22 mouse cellular contexts compared by ENCODE assay signal in genomic region chr5:114661029-114661428, GRCm38 (mm10). TPM values are rescaled to one million over a fixed set of nuclear protein-coding genes. Genes with fewer than 3 reads are reported as not detected.
DNase-seq lines count a peak whose midpoint lies in the region; ATAC-seq and TF ChIP-seq lines count a peak whose summit lies in the region.
"Had no signal": no experiment of that assay in that cellular context is flagged by ENCODE, and none has a peak within 500 bp of the region (broad histone marks: within the 10 kb centered on the region; RNA-seq: fewer than 3 reads in every experiment).

No protein-coding gene starts in this region.

- H3K27ac ChIP-seq in CH12.LX (ENCODE audit: insufficient read depth, low read depth): no peak overlapping the region
- H3K27ac ChIP-seq in stomach, postnatal 0 days (replicated peaks): no peak overlapping the region
- no peak overlapping the region for H3K27ac ChIP-seq in intestine, embryonic 15.5 days
- H3K27ac ChIP-seq: hindbrain, embryonic 10.5 days; hindbrain, postnatal 0 days; limb, embryonic 10.5 days; liver, embryonic 14.5 days; midbrain, embryonic 10.5 days had no signal

- peaks cover 15% of the 10 kb centered on the region for H3K9me3 ChIP-seq in CH12.LX (replicated peaks; ENCODE audit: low read length)
- H3K9me3 ChIP-seq in stomach, postnatal 0 days (ENCODE audit: control insufficient read depth, low read length): no peaks in the 10 kb centered on the region
- no peaks in the 10 kb centered on the region for H3K9me3 ChIP-seq in intestine, embryonic 15.5 days
- H3K9me3 ChIP-seq: G1E; hindbrain, embryonic 10.5 days; limb, embryonic 10.5 days; midbrain, embryonic 10.5 days had no signal

- dilution Hi-C loops in CH12.LX (cut with MboI; ENCODE audit: extremely low pct_ligation_motif_present, extremely low pct_unique_long_range_greater_than_20kb, low sequenced_read_pairs): no loop called here

- no peak overlapping the region for H3K4me2 ChIP-seq in CH12.LX (ENCODE audit: insufficient read depth, low read depth, poor library complexity, severe bottlenecking)
- no peak overlapping the region for H3K4me2 ChIP-seq in stomach, postnatal 0 days (replicated peaks; ENCODE audit: low read depth)
- H3K4me2 ChIP-seq in intestine, embryonic 15.5 days (replicated peaks): no peak overlapping the region

- DNase-seq in 416B (ENCODE audit: low read depth) (peak; percentile 73), CH12.LX (ENCODE audit: extremely low read depth) (peak; percentile 60)
- no peak for DNase-seq in stomach, postnatal 0 days (ENCODE audit: low spot score)
- no peak for DNase-seq in heart, adult 11 months
- DNase-seq: adrenal gland, postnatal 36 days; cerebellum, postnatal 10 days; forebrain, postnatal 0 days; heart, adult 18-20 months; kidney, adult 11 months; lung, postnatal 14 days; retina, postnatal 1 day; thymus, postnatal 14 days had no signal

- in situ Hi-C loops in CH12.LX (cut with MboI; ENCODE audit: low pct_ligation_motif_present, low pct_unique_long_range_greater_than_20kb, low sequenced_read_pairs): loop anchor here (5.0 kb wide), 1 partner anchor 34 kb away; no protein-coding TSS in a partner anchor

- no peak for TF ChIP-seq CTCF in CH12.LX (conservative IDR thresholded peaks at IDR 0.05 in 1 of 2, IDR thresholded peaks at IDR 0.05 in 1 of 2; ENCODE audit: low read depth in 2 of 2, low read length in 2 of 2)
- no peak for TF ChIP-seq CTCF in stomach, postnatal 0 days (IDR thresholded peaks at IDR 0.05; ENCODE audit: low read depth)

- H3K27me3 ChIP-seq in CH12.LX (replicated peaks): no peaks in the 10 kb centered on the region
- no peaks in the 10 kb centered on the region; the same call in 1 of the 2 replicates for H3K27me3 ChIP-seq in stomach, postnatal 0 days (ENCODE audit: control insufficient read depth, insufficient read depth, low read length)
- H3K27me3 ChIP-seq in intestine, embryonic 15.5 days (replicated peaks): peaks cover 30% of the 10 kb centered on the region

- no peak overlapping the region for H3K4me3 ChIP-seq in CH12.LX (replicated peaks in 1 of 3; ENCODE audit: low read depth in 2 of 3, low read length in 2 of 3, poor library complexity in 1 of 3)
- no peak overlapping the region for H3K4me3 ChIP-seq in stomach, postnatal 0 days (ENCODE audit: low read depth, low read length)
- H3K4me3 ChIP-seq in intestine, embryonic 15.5 days (replicated peaks): no peak overlapping the region
- H3K4me3 ChIP-seq: hindbrain, embryonic 10.5 days; limb, embryonic 10.5 days; midbrain, embryonic 10.5 days had no signal

- 60% methylated on average over 6 of the region's 6 CpGs for WGBS in stomach, postnatal 0 days
- 61% methylated on average over 6 of the region's 6 CpGs for WGBS in intestine, embryonic 15.5 days

- no peaks in the 10 kb centered on the region for H3K79me2 ChIP-seq in CH12.LX (replicated peaks; ENCODE audit: control insufficient read depth, extremely low read depth, insufficient read depth, poor library complexity, severe bottlenecking)

- TF ChIP-seq EP300 in CH12.LX (IDR thresholded peaks at IDR 0.05; ENCODE audit: low read length): peak; percentile 68
- TF ChIP-seq EP300 in stomach, postnatal 0 days (optimal IDR thresholded peaks at IDR 0.05): no peak

- TF ChIP-seq RAD21 in CH12.LX (IDR thresholded peaks at IDR 0.05; ENCODE audit: low read depth, low read length): no peak

- H3K9ac ChIP-seq in CH12.LX (ENCODE audit: insufficient read depth, low read depth): no peak overlapping the region
- H3K9ac ChIP-seq in stomach, postnatal 0 days (ENCODE audit: low read length): no peak overlapping the region
- H3K9ac ChIP-seq in intestine, embryonic 15.5 days: no peak overlapping the region
- H3K9ac ChIP-seq: forebrain, postnatal 0 days; liver, embryonic 14.5 days had no signal

- H3K36me3 ChIP-seq in CH12.LX (replicated peaks in 1 of 2; ENCODE audit: control insufficient read depth in 1 of 2, insufficient read depth in 1 of 2, low read length in 1 of 2): peaks cover 0 to 4% of the 10 kb centered on the region in 2 experiments
- H3K36me3 ChIP-seq in stomach, postnatal 0 days (ENCODE audit: control insufficient read depth, insufficient read depth, low read length): no peaks in the 10 kb centered on the region
- no peaks in the 10 kb centered on the region for H3K36me3 ChIP-seq in intestine, embryonic 15.5 days
- H3K36me3 ChIP-seq: G1E; hindbrain, embryonic 10.5 days; limb, embryonic 10.5 days; midbrain, embryonic 10.5 days had no signal

- ATAC-seq in common myeloid progenitor, adult 5-6 weeks (replicated peaks; ENCODE audit: low read depth, poor library complexity, severe bottlenecking): peak; percentile 81
- ATAC-seq in monocyte, adult 5-6 weeks (replicated peaks; ENCODE audit: insufficient number of reproducible peaks, low FRiP score, low TSS enrichment, poor library complexity, severe bottlenecking): peak; percentile 85
- no peak for ATAC-seq in stomach, postnatal 0 days (ENCODE audit: low FRiP score, low TSS enrichment)
- ATAC-seq in intestine, embryonic 15.5 days: no peak
- ATAC-seq: CD4-positive, CD25-positive, alpha-beta regulatory T cell, adult 4 months; forebrain, postnatal 0 days; hindbrain, postnatal 0 days had no signal

- no peak for TF ChIP-seq POLR2A in CH12.LX (IDR thresholded peaks at IDR 0.05; ENCODE audit: low read depth, low read length)

- peaks cover 6 to 22% of the 10 kb centered on the region in 2 experiments for H3K4me1 ChIP-seq in CH12.LX (ENCODE audit: control insufficient read depth in 1 of 2, insufficient read depth in 2 of 2)
- no peaks in the 10 kb centered on the region for H3K4me1 ChIP-seq in stomach, postnatal 0 days (replicated peaks; ENCODE audit: control insufficient read depth, insufficient read depth)
- peaks cover 19% of the 10 kb centered on the region for H3K4me1 ChIP-seq in intestine, embryonic 15.5 days (replicated peaks)

TF ChIP-seq in CH12.LX, 34 proteins besides CTCF, POLR2A, EP300 and RAD21:
- 0 out of 2 replicates have a peak, but pooled peaks have one; percentile 42 for TF ChIP-seq SIN3A (IDR thresholded peaks at IDR 0.05; ENCODE audit: low read length)
- peak; percentile 90 for TF ChIP-seq MAFK (IDR thresholded peaks at IDR 0.05; ENCODE audit: insufficient replicate concordance, low read length)
- no peak for TF ChIP-seq MEF2A (IDR thresholded peaks at IDR 0.05; ENCODE audit: borderline replicate concordance, low read depth, low read length)
- TF ChIP-seq TCF12 (IDR thresholded peaks at IDR 0.05; ENCODE audit: low read depth, low read length): no peak
- no peak for TF ChIP-seq USF2 (conservative IDR thresholded peaks at IDR 0.05; ENCODE audit: low read depth, low read length)
- TF ChIP-seq ZNF384 (IDR thresholded peaks at IDR 0.05; ENCODE audit: low read depth, low read length): peak; percentile 99
- TF ChIP-seq ZC3H11A (IDR thresholded peaks at IDR 0.05; ENCODE audit: low read depth, low read length): no peak
- TF ChIP-seq ZMIZ1 (IDR thresholded peaks at IDR 0.05; ENCODE audit: low read depth, low read length): no peak
- no peak for TF ChIP-seq USF1 (IDR thresholded peaks at IDR 0.05; ENCODE audit: low read depth, low read length)
- 0 out of 2 replicates have a peak, but pooled peaks have one; percentile 44 for TF ChIP-seq MYC (IDR thresholded peaks at IDR 0.05; ENCODE audit: low read depth, low read length)
- peak; percentile 55; the same call in 1 of the 2 replicates for TF ChIP-seq MAX (IDR thresholded peaks at IDR 0.05; ENCODE audit: low read length)
- TF ChIP-seq MXI1 (IDR thresholded peaks at IDR 0.05; ENCODE audit: low read depth, low read length): no peak
- TF ChIP-seq BHLHE40 (IDR thresholded peaks at IDR 0.05; ENCODE audit: low read depth, low read length): peak; percentile 31; the same call in 1 of the 2 replicates
- TF ChIP-seq ZKSCAN1 (IDR thresholded peaks at IDR 0.05; ENCODE audit: borderline replicate concordance, low read depth, low read length): no peak
- TF ChIP-seq ETS1 (conservative IDR thresholded peaks at IDR 0.05; ENCODE audit: low read depth, low read length): peak; percentile 76
- TF ChIP-seq IRF4 (IDR thresholded peaks at IDR 0.05; ENCODE audit: low read depth, low read length): peak; percentile 71

RNA-seq across cellular contexts. Expression of gene Trpv4, which starts 2.8 kb away (rescaled TPM):
- total RNA-seq in CH12.LX (2012; rRNA removed): 0.13 TPM in 1 of 2 replicates, not detected in the other
- not detected in 2 replicates for total RNA-seq in CH12.LX (2014; rRNA removed)
- polyA plus RNA-seq in CH12.LX (2012; ENCODE audit: insufficient read length, low read depth): 0.22 and 0.24 TPM in 2 replicates
- 0.19 and 1.1 TPM in 2 replicates for total RNA-seq in common myeloid progenitor, adult 5-6 weeks (2017)
- total RNA-seq in monocyte, adult 5-6 weeks (2017): not detected in 3 replicates
- 2.1 and 2.8 TPM in 2 replicates for polyA plus RNA-seq in stomach, postnatal 0 days (2015; fragmentation: Nextera tagmentation; extraction: Ambion mirVana)
- polyA plus RNA-seq in intestine, embryonic 15.5 days (2015; fragmentation: Nextera tagmentation; extraction: Ambion mirVana): 0.92 and 1.0 TPM in 2 replicates
- total RNA-seq: G1E had no signal

RNA-seq across cellular contexts. Expression of gene Gltp, which starts 29.8 kb away (rescaled TPM):
- 25.5 and 28.3 TPM in 2 replicates for total RNA-seq in CH12.LX (2012; rRNA removed)
- 23.6 and 23.8 TPM in 2 replicates for total RNA-seq in CH12.LX (2014; rRNA removed)
- 90.4 and 98.4 TPM in 2 replicates for polyA plus RNA-seq in CH12.LX (2012; ENCODE audit: insufficient read length, low read depth)
- total RNA-seq in common myeloid progenitor, adult 5-6 weeks (2017): 40.0 and 48.6 TPM in 2 replicates
- 46.4 to 52.1 TPM (median 46.5 TPM) in 3 replicates for total RNA-seq in monocyte, adult 5-6 weeks (2017)
- 482 and 496 TPM in 2 replicates for polyA plus RNA-seq in stomach, postnatal 0 days (2015; fragmentation: Nextera tagmentation; extraction: Ambion mirVana)
- polyA plus RNA-seq in intestine, embryonic 15.5 days (2015; fragmentation: Nextera tagmentation; extraction: Ambion mirVana): 99.7 and 103 TPM in 2 replicates

RNA-seq across cellular contexts. Expression of gene Tchp, which starts 46.5 kb away (rescaled TPM):
- total RNA-seq in CH12.LX (2012; rRNA removed) (6.7 and 9.1 TPM in 2 replicates), CH12.LX (2014; rRNA removed) (4.3 and 4.9 TPM in 2 replicates)
- 11.6 and 15.3 TPM in 2 replicates for polyA plus RNA-seq in CH12.LX (2012; ENCODE audit: insufficient read length, low read depth)
- total RNA-seq in common myeloid progenitor, adult 5-6 weeks (2017): 9.7 and 12.3 TPM in 2 replicates
- 9.8 to 16.3 TPM (median 12.8 TPM) in 3 replicates for total RNA-seq in monocyte, adult 5-6 weeks (2017)
- 4.6 and 5.8 TPM in 2 replicates for polyA plus RNA-seq in stomach, postnatal 0 days (2015; fragmentation: Nextera tagmentation; extraction: Ambion mirVana)
- 9.2 and 10.5 TPM in 2 replicates for polyA plus RNA-seq in intestine, embryonic 15.5 days (2015; fragmentation: Nextera tagmentation; extraction: Ambion mirVana)

Comparison
In these comparisons a context has a peak if more than half of its experiments do, and no peak if none do; other contexts are left out.
1. DNase-seq: peak in 416B (single experiment) and CH12.LX (single experiment); none in stomach, postnatal 0 days (single experiment) and heart, adult 11 months (single experiment).
2. ATAC-seq: peak in common myeloid progenitor, adult 5-6 weeks (single experiment) and monocyte, adult 5-6 weeks (single experiment); none in stomach, postnatal 0 days (single experiment) and intestine, embryonic 15.5 days (single experiment).